Mouse (Mus musculus) olfactory bulb, adult 2 months (tissue): ENCODE data around the gene Sh3bgrl.

Experiments
- CTCF ChIP-seq: fragments of 200-500 bp; IDR thresholded peaks from 2 replicates; pipeline ENCODE4 v1.5.1; 2012; ENCODE audit warnings: low read depth, mild to moderate bottlenecking, low read length, moderate library complexity; ENCODE audit not compliant: insufficient read depth
- POLR2A ChIP-seq: fragments of 200-500 bp; IDR thresholded peaks from 2 replicates; pipeline ENCODE4 v1.6.1; 2012; ENCODE audit warnings: mild to moderate bottlenecking, low read depth, low read length, moderate library complexity; ENCODE audit not compliant: insufficient read depth

DNA sequence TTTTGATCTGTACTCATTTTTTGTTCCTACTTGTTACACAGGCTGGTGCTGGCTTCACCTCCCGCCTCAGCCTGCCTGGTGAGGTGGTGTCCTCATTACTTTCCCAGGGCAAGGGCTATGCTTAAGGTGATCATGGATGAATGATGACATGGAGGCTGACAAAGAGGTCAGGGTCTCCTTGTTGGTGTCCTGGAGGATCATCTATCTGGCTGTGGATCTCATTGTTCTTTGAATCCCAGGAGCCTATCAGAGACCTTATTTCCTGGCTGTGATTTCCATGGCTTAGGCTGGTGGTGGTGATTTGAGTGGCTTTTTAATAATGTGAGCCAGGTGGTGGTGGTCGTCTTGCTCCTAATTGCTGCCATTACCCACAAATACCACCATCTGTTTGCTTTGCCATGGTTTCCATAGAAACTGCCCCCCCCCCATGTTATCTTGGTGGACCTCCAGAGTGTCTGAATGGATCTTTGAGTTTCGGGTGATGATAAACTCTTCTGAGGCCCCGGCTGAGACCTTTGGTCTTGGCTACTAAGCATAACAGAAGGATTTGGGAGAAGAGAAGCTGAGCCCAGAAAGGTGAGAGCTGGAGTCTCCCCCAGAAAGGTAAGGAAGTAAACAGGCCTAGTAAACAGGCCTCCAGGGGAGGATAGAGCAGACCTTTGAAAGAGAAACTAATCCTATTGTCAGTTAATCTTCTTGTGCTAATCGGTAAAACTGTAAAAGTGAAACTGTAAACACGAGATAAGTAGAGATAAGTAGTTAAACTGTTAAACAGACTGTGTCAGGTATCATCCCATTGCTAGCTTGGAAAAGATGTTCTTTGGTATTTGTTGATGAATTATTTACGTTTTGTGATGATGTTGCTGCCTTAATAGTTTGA, 18.5 kb downstream of the Sh3bgrl start:
- no peak for TF ChIP-seq POLR2A
- no peak for TF ChIP-seq CTCF
